ENCODE assay signal across 8 mouse cellular contexts in the genomic region with DNA sequence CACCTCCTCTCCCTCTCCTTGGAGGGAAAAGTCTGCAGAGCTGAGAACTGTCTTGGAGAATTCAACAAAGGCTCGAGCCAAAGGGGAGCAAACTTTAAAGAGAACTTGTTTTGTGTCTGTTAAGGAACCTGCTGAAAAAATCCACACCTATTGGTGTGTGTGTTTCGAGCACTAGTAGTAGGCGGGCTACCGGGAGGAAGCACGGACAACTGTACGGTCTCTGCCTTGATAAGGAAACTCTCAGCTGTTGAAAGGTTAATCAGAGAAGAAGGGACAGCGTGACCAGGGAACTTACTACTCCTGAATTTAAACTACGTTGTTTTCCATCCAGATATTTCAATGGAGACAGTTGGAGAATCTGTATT.
DNase-seq lines count a peak whose midpoint lies in the region; ATAC-seq and TF ChIP-seq lines count a peak whose summit lies in the region.

No protein-coding gene starts in this region.

- H3K4me2 ChIP-seq in forebrain, embryonic 12.5 days, result peak overlapping the region; percentile 61
- H3K4me2 ChIP-seq in liver, embryonic 13.5 days, result peak overlapping the region; percentile 92

- 2% methylated on average over 8 of the region's 8 CpGs for WGBS in forebrain, embryonic 12.5 days
- WGBS in liver, embryonic 13.5 days (ENCODE audit: insufficient replicate concordance), result under 1% methylated on average over 8 of the region's 8 CpGs

- peak overlapping the region; percentile 72 for H3K4me3 ChIP-seq in gastrocnemius, adult 2 months
- peak overlapping the region; percentile 43 for H3K4me3 ChIP-seq in forebrain, embryonic 12.5 days (replicated peaks)
- H3K4me3 ChIP-seq in liver, embryonic 13.5 days (replicated peaks), result peak overlapping the region; percentile 73

- peaks cover 10% of the 10 kb centered on the region; the same call in 1 of the 2 replicates for H3K36me3 ChIP-seq in forebrain, embryonic 12.5 days (replicated peaks)
- H3K36me3 ChIP-seq in liver, embryonic 13.5 days, result peaks cover 33% of the 10 kb centered on the region

- no peak for TF ChIP-seq CTCF in gastrocnemius, adult 2 months (IDR thresholded peaks at IDR 0.05)

- peak overlapping the region; percentile 64 for H3K9ac ChIP-seq in forebrain, embryonic 12.5 days
- peak overlapping the region; percentile 90 for H3K9ac ChIP-seq in liver, embryonic 13.5 days

- ATAC-seq in forebrain, embryonic 12.5 days (ENCODE audit: low FRiP score), result peak; percentile 33
- peak; percentile 66 for ATAC-seq in liver, embryonic 13.5 days (ENCODE audit: low read depth)

- H3K27ac ChIP-seq in gastrocnemius, adult 2 months, result peak overlapping the region; percentile 90
- H3K27ac ChIP-seq in forebrain, embryonic 12.5 days, result peak overlapping the region; percentile 92
- peak overlapping the region; percentile 99 for H3K27ac ChIP-seq in liver, embryonic 13.5 days

- H3K9me3 ChIP-seq in forebrain, embryonic 12.5 days, result no peaks in the 10 kb centered on the region
- H3K9me3 ChIP-seq in liver, embryonic 13.5 days (replicated peaks), result no peaks in the 10 kb centered on the region

- peaks cover 86% of the 10 kb centered on the region for H3K4me1 ChIP-seq in forebrain, embryonic 12.5 days
- peaks cover 82% of the 10 kb centered on the region for H3K4me1 ChIP-seq in liver, embryonic 13.5 days (replicated peaks)

- no peak for DNase-seq in gastrocnemius, adult 2 months
- DNase-seq in gastrocnemius, adult 8-10 months (ENCODE audit: low spot score in 2 of 2), result no peak
- peak; percentile 40 for DNase-seq in CD4-positive helper T cell, adult 2 months (ENCODE audit: low read depth, low spot score)
- peak; percentile 67 for DNase-seq in liver, embryonic 13.5 days
- DNase-seq in retina, embryonic 14.5 days (ENCODE audit: low spot score), result no peak
- no peak for DNase-seq in right cerebral cortex, adult 2 months (ENCODE audit: low spot score in 2 of 2)
- no peak for DNase-seq in gastrocnemius, adult 18-20 months (ENCODE audit: low spot score)

- no peaks in the 10 kb centered on the region for H3K27me3 ChIP-seq in forebrain, embryonic 12.5 days
- no peaks in the 10 kb centered on the region for H3K27me3 ChIP-seq in liver, embryonic 13.5 days

- intact Hi-C loops in gastrocnemius, adult 2 months (cut with DNase I), result loop anchor here (5.0 to 10.0 kb wide), 2 partner anchors 42 to 55 kb away; no protein-coding TSS in a partner anchor

Comparison
In these comparisons a context has a peak if more than half of its experiments do, and no peak if none do; other contexts are left out.
1. DNase-seq: peak in CD4-positive helper T cell, adult 2 months (single experiment) and liver, embryonic 13.5 days (single experiment); none in gastrocnemius, adult 2 months (single experiment), gastrocnemius, adult 8-10 months (0 of 2), retina, embryonic 14.5 days (single experiment), right cerebral cortex, adult 2 months (0 of 2) and gastrocnemius, adult 18-20 months (single experiment).
2. Peak in every context shown above with its lines, with median percentiles within 50 percentile points of each other: H3K27ac ChIP-seq and H3K4me3 ChIP-seq.